In the genomic region with DNA sequence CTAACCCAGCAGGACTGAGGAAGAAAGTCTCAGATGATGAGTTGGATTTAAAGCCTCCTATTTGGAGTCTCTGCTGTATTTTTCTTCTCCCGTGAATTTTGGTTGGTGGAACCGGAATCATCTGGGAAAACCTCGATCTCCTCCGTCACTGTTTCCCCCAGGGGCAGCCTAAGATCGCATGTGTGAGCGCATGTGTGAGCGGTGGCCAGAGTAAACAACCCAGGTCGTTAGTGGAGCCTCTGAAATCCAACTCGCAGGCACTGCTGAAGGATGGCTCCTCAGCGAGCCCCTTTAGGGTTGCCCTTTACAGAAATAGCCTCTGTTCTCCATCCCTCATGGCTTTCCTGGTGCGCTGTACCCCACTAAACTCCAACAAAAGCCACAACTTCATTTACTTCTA, we compare ENCODE assay signal across 11 mouse cellular contexts. TPM values are rescaled to one million over a fixed set of nuclear protein-coding genes. Genes with fewer than 3 reads are reported as not detected.
DNase-seq lines count a peak whose midpoint lies in the region; ATAC-seq lines count a peak whose summit lies in the region.
"Had no signal": no experiment of that assay in that cellular context is flagged by ENCODE, and none has a peak within 500 bp of the region (broad histone marks: within the 10 kb centered on the region; RNA-seq: fewer than 3 reads in every experiment).

No protein-coding gene starts in this region.

- DNase-seq in kidney, adult 8-10 months: no peak
- peak; percentile 30 to 64 for DNase-seq in gastrocnemius, adult 8-10 months (ENCODE audit: low spot score in 2 of 2)
- peak; percentile 70 for DNase-seq in heart, embryonic 10.5 days (ENCODE audit: low spot score)
- peak; percentile 35 for DNase-seq in mesoderm, embryonic 11.5 days (ENCODE audit: low read depth, low spot score)
- DNase-seq in spleen, adult 12 weeks (ENCODE audit: low spot score): no peak
- DNase-seq: spleen, adult 18-20 months had no signal

- peak overlapping the region; percentile 34 for H3K4me2 ChIP-seq in kidney, embryonic 16.5 days (replicated peaks; ENCODE audit: low read depth, low read length)
- H3K4me2 ChIP-seq: hindbrain, embryonic 13.5 days; liver, embryonic 12.5 days; midbrain, embryonic 13.5 days had no signal

- H3K4me3 ChIP-seq in kidney, embryonic 16.5 days (ENCODE audit: low read length): peak overlapping the region; percentile 25; the same call in 1 of the 2 replicates
- H3K4me3 ChIP-seq in heart, embryonic 10.5 days: no peak overlapping the region
- H3K4me3 ChIP-seq: hindbrain, embryonic 13.5 days; liver, embryonic 12.5 days; midbrain, embryonic 13.5 days had no signal

- peaks cover 7% of the 10 kb centered on the region for H3K9me3 ChIP-seq in kidney, embryonic 16.5 days (ENCODE audit: low read length)
- H3K9me3 ChIP-seq in heart, embryonic 10.5 days: 0 out of 2 replicates have a peak, but pooled peaks cover 6% of the 10 kb centered on the region

- H3K4me1 ChIP-seq in kidney, embryonic 16.5 days (ENCODE audit: insufficient read depth, low read length): peaks cover 9% of the 10 kb centered on the region
- peaks cover 10% of the 10 kb centered on the region; the same call in 1 of the 2 replicates for H3K4me1 ChIP-seq in heart, embryonic 10.5 days
- H3K4me1 ChIP-seq: hindbrain, embryonic 13.5 days; midbrain, embryonic 13.5 days had no signal

- 22% methylated on average over 11 of the region's 11 CpGs for WGBS in kidney, embryonic 16.5 days
- 49% methylated on average over 11 of the region's 11 CpGs for WGBS in heart, embryonic 10.5 days

- H3K27me3 ChIP-seq in kidney, embryonic 16.5 days (ENCODE audit: insufficient read depth, low read length): no peaks in the 10 kb centered on the region
- H3K27me3 ChIP-seq in heart, embryonic 10.5 days (ENCODE audit: insufficient read depth, poor library complexity, severe bottlenecking): no peaks in the 10 kb centered on the region
- H3K27me3 ChIP-seq: hindbrain, embryonic 13.5 days; liver, embryonic 12.5 days; midbrain, embryonic 13.5 days had no signal

- H3K9ac ChIP-seq in kidney, embryonic 16.5 days (replicated peaks; ENCODE audit: low read length): peak overlapping the region; percentile 37; the same call in 1 of the 2 replicates
- H3K9ac ChIP-seq: hindbrain, embryonic 13.5 days; liver, embryonic 12.5 days; midbrain, embryonic 13.5 days had no signal

- peaks cover 9% of the 10 kb centered on the region; the same call in 1 of the 2 replicates for H3K36me3 ChIP-seq in kidney, embryonic 16.5 days (ENCODE audit: insufficient read depth, low read length)
- peaks cover 9% of the 10 kb centered on the region for H3K36me3 ChIP-seq in heart, embryonic 10.5 days
- H3K36me3 ChIP-seq: hindbrain, embryonic 13.5 days; midbrain, embryonic 13.5 days had no signal

- H3K27ac ChIP-seq in kidney, embryonic 16.5 days (ENCODE audit: low read length): 0 out of 2 replicates have a peak overlapping the region, but pooled peaks have one; percentile 2
- H3K27ac ChIP-seq in heart, embryonic 10.5 days: no peak overlapping the region
- H3K27ac ChIP-seq: hindbrain, embryonic 13.5 days; liver, embryonic 12.5 days; midbrain, embryonic 13.5 days had no signal

- ATAC-seq in kidney, embryonic 16.5 days (ENCODE audit: low FRiP score, low TSS enrichment): 0 out of 2 replicates have a peak, but pooled peaks have one; percentile 50
- no peak for ATAC-seq in erythroid progenitor cell, adult 5-6 weeks (replicated peaks; ENCODE audit: low FRiP score, poor library complexity, severe bottlenecking)
- ATAC-seq: liver, embryonic 12.5 days; midbrain, embryonic 13.5 days had no signal

RNA-seq across cellular contexts. Expression of a gene that starts 37.2 kb away (rescaled TPM):
- 39.5 and 40.7 TPM in 2 replicates for polyA plus RNA-seq in kidney, embryonic 16.5 days (2015; fragmentation: Nextera tagmentation; extraction: Ambion mirVana)
- total RNA-seq in gastrocnemius, adult 8-10 months (2022): 100 to 1,000 TPM in 1 of 4 experiments, 10 to 100 TPM in 3; 52.4 to 135 (median 62.0) TPM
- 38.3 and 44.2 TPM in 2 replicates for polyA plus RNA-seq in heart, embryonic 10.5 days (2016; fragmentation: Nextera tagmentation; extraction: Ambion mirVana)
- 3.6 and 15.1 TPM in 2 replicates for total RNA-seq in erythroid progenitor cell, adult 5-6 weeks (2015; ENCODE audit: low replicate concordance)
- 4.5 and 5.7 TPM in 2 replicates for total RNA-seq in erythroid progenitor cell, adult 5-6 weeks (2017; ENCODE audit: low replicate concordance)

Comparison
In these comparisons a context has a peak if more than half of its experiments do, and no peak if none do; other contexts are left out.
1. DNase-seq: peak in gastrocnemius, adult 8-10 months (2 of 2), heart, embryonic 10.5 days (single experiment) and mesoderm, embryonic 11.5 days (single experiment); none in kidney, adult 8-10 months (0 of 2) and spleen, adult 12 weeks (single experiment).